Comparison of ENCODE assay signal across 9 mouse cellular contexts in genomic region chr17:65575339-65575738, GRCm38 (mm10). TPM values are rescaled to one million over a fixed set of nuclear protein-coding genes. Genes with fewer than 3 reads are reported as not detected.
DNase-seq lines count a peak whose midpoint lies in the region; ATAC-seq and TF ChIP-seq lines count a peak whose summit lies in the region.
"Had no signal": no experiment of that assay in that cellular context is flagged by ENCODE, and none has a peak within 500 bp of the region (broad histone marks: within the 10 kb centered on the region; RNA-seq: fewer than 3 reads in every experiment).

No protein-coding gene starts in this region.

- in situ Hi-C loops in ES-E14 (cut with MboI; ENCODE audit: low sequenced_read_pairs in 2 of 2, unreplicated experiment in 2 of 2) = no loop called here

- no peaks in the 10 kb centered on the region for H3K4me1 ChIP-seq in kidney, embryonic 15.5 days
- no peaks in the 10 kb centered on the region for H3K4me1 ChIP-seq in kidney, embryonic 14.5 days (ENCODE audit: control insufficient read depth, insufficient read depth, low read length)
- no peaks in the 10 kb centered on the region for H3K4me1 ChIP-seq in ES-E14 (ENCODE audit: control insufficient read depth in 2 of 2, insufficient read depth in 2 of 2, low read length in 2 of 2, poor library complexity in 1 of 2)

- no peak overlapping the region for H3K4me2 ChIP-seq in kidney, embryonic 15.5 days
- no peak overlapping the region for H3K4me2 ChIP-seq in kidney, embryonic 14.5 days (replicated peaks; ENCODE audit: low read depth, low read length)
- H3K4me2 ChIP-seq: limb, embryonic 13.5 days had no signal

- peak; percentile 35 for DNase-seq in ES-E14 (ENCODE audit: low read depth, low spot score)
- DNase-seq in heart, postnatal 25 days (ENCODE audit: low spot score) = no peak
- no peak for DNase-seq in cerebellum, postnatal 36 days
- DNase-seq in adrenal gland, postnatal 10 days = no peak

- H3K27me3 ChIP-seq in kidney, embryonic 15.5 days = no peaks in the 10 kb centered on the region
- no peaks in the 10 kb centered on the region for H3K27me3 ChIP-seq in kidney, embryonic 14.5 days (ENCODE audit: control insufficient read depth, insufficient read depth, low read length)
- H3K27me3 ChIP-seq: limb, embryonic 13.5 days had no signal

- H3K4me3 ChIP-seq in kidney, embryonic 15.5 days (replicated peaks) = no peak overlapping the region
- no peak overlapping the region for H3K4me3 ChIP-seq in kidney, embryonic 14.5 days (ENCODE audit: low read length)
- no peak overlapping the region for H3K4me3 ChIP-seq in ES-E14 (ENCODE audit: insufficient read depth in 1 of 2, low read depth in 1 of 2, low read length in 2 of 2, poor library complexity in 1 of 2, severe bottlenecking in 1 of 2)
- H3K4me3 ChIP-seq: limb, embryonic 13.5 days had no signal

- H3K36me3 ChIP-seq in kidney, embryonic 15.5 days = peaks cover 19% of the 10 kb centered on the region
- peaks cover 18% of the 10 kb centered on the region for H3K36me3 ChIP-seq in kidney, embryonic 14.5 days (ENCODE audit: control insufficient read depth, insufficient read depth, low read length)
- peaks cover 4% of the 10 kb centered on the region for H3K36me3 ChIP-seq in ES-E14 (ENCODE audit: control insufficient read depth, insufficient read depth, low read length, poor library complexity, severe bottlenecking)

- H3K27ac ChIP-seq in kidney, embryonic 15.5 days = no peak overlapping the region
- no peak overlapping the region for H3K27ac ChIP-seq in kidney, embryonic 14.5 days (ENCODE audit: low read depth, low read length)
- no peak overlapping the region for H3K27ac ChIP-seq in ES-E14 (ENCODE audit: insufficient read depth, low read depth, low read length, poor library complexity, severe bottlenecking)
- H3K27ac ChIP-seq: limb, embryonic 13.5 days had no signal

- H3K9me3 ChIP-seq in kidney, embryonic 15.5 days (replicated peaks) = no peaks in the 10 kb centered on the region
- no peaks in the 10 kb centered on the region for H3K9me3 ChIP-seq in kidney, embryonic 14.5 days (ENCODE audit: control insufficient read depth, low read length)
- H3K9me3 ChIP-seq in ES-E14 (ENCODE audit: control insufficient read depth, insufficient read depth, low read depth, low read length) = no peaks in the 10 kb centered on the region
- H3K9me3 ChIP-seq: limb, embryonic 13.5 days had no signal

- WGBS in kidney, embryonic 15.5 days = 85% methylated on average over 1 of the region's 1 CpGs
- 76% methylated on average over 1 of the region's 1 CpGs for WGBS in kidney, embryonic 14.5 days

- intact Hi-C loops in heart, postnatal 25 days (cut with DNase I) = no loop called here

- ATAC-seq in kidney, embryonic 15.5 days (replicated peaks; ENCODE audit: low FRiP score) = peak; percentile 36; the same call in 1 of the 2 replicates
- ATAC-seq in kidney, embryonic 14.5 days (ENCODE audit: low FRiP score, low TSS enrichment) = no peak
- peak; percentile 85 for ATAC-seq in erythroblast, adult 5-6 weeks (replicated peaks; ENCODE audit: low FRiP score, poor library complexity, severe bottlenecking)
- ATAC-seq in megakaryocyte, adult 5-6 weeks (ENCODE audit: poor library complexity, severe bottlenecking) = peak; percentile 78

- no peak overlapping the region for H3K9ac ChIP-seq in kidney, embryonic 15.5 days
- no peak overlapping the region for H3K9ac ChIP-seq in kidney, embryonic 14.5 days (ENCODE audit: low read depth, low read length)
- H3K9ac ChIP-seq in ES-E14 (ENCODE audit: insufficient read depth, low read depth, low read length, poor library complexity, severe bottlenecking) = no peak overlapping the region
- H3K9ac ChIP-seq: limb, embryonic 13.5 days had no signal

TF ChIP-seq in ES-E14, 5 proteins besides CTCF, POLR2A, EP300 and RAD21:
- TF ChIP-seq ZNF384 (IDR thresholded peaks at IDR 0.05; ENCODE audit: low read depth, low read length) (no peak), MAFK (IDR thresholded peaks at IDR 0.05; ENCODE audit: insufficient read depth, low read depth, low read length) (no peak), CHD2 (IDR thresholded peaks at IDR 0.05; ENCODE audit: low read depth, low read length) (no peak), ZC3H11A (IDR thresholded peaks at IDR 0.05; ENCODE audit: borderline replicate concordance, low read depth, low read length) (no peak), HCFC1 (IDR thresholded peaks at IDR 0.05; ENCODE audit: borderline replicate concordance, insufficient read depth, low read length) (no peak)

RNA-seq across cellular contexts. Expression of gene Tmem232, which starts 34.8 kb away (rescaled TPM):
- 0.10 TPM in 1 of 2 replicates, not detected in the other for polyA plus RNA-seq in kidney, embryonic 15.5 days (2015; fragmentation: Nextera tagmentation; extraction: Ambion mirVana)
- polyA plus RNA-seq in kidney, embryonic 14.5 days (2014; fragmentation: Nextera tagmentation; extraction: Ambion mirVana) = not detected in 2 replicates
- total RNA-seq in ES-E14 (2012; rRNA removed) = 0.09 TPM in 1 of 2 replicates, not detected in the other
- not detected in 2 replicates for total RNA-seq in erythroblast, adult 5-6 weeks (2015; ENCODE audit: low replicate concordance)
- not detected in 2 replicates for total RNA-seq in erythroblast, adult 5-6 weeks (2017; ENCODE audit: low replicate concordance)
- not detected in 2 replicates for total RNA-seq in megakaryocyte, adult 5-6 weeks (2015)
- total RNA-seq in megakaryocyte, adult 5-6 weeks (2017) = not detected in 2 replicates
- not detected for total RNA-seq in heart, postnatal 25 days (2021)
- under 1 TPM in 1 of 2 experiments, not detected in 1; 0.15 TPM for total RNA-seq in adrenal gland, postnatal 10 days (2021)

RNA-seq across cellular contexts. Expression of gene Vapa, which starts 38.0 kb away (rescaled TPM):
- 167 and 186 TPM in 2 replicates for polyA plus RNA-seq in kidney, embryonic 15.5 days (2015; fragmentation: Nextera tagmentation; extraction: Ambion mirVana)
- polyA plus RNA-seq in kidney, embryonic 14.5 days (2014; fragmentation: Nextera tagmentation; extraction: Ambion mirVana) = 190 and 201 TPM in 2 replicates
- 56.5 and 78.0 TPM in 2 replicates for total RNA-seq in ES-E14 (2012; rRNA removed)
- total RNA-seq in erythroblast, adult 5-6 weeks (2015; ENCODE audit: low replicate concordance) = 39.3 and 48.2 TPM in 2 replicates
- 28.4 and 31.3 TPM in 2 replicates for total RNA-seq in erythroblast, adult 5-6 weeks (2017; ENCODE audit: low replicate concordance)
- 169 and 178 TPM in 2 replicates for total RNA-seq in megakaryocyte, adult 5-6 weeks (2015)
- total RNA-seq in megakaryocyte, adult 5-6 weeks (2017) = 110 and 122 TPM in 2 replicates
- 10 to 100 TPM; 86.2 to 88.8 TPM for total RNA-seq in heart, postnatal 25 days (2021)
- total RNA-seq in adrenal gland, postnatal 10 days (2021) = 100 to 1,000 TPM; 108 to 115 TPM
